Mouse (Mus musculus) kidney, postnatal 0 days (tissue): ENCODE results near the gene Apoa4. TPM values are rescaled to one million over a fixed set of nuclear protein-coding genes. Genes with fewer than 3 reads are reported as not detected.

ENCODE experiments used
- ATAC-seq: fragments of 200-750 bp; cut with Nextera tagmentation; replicated peaks from 2 replicates; pipeline ENCODE4 v1.8.0; 2017; ENCODE audit warnings: low read depth, moderate number of reproducible peaks, moderate TSS enrichment, moderate library complexity; ENCODE audit not compliant: low FRiP score
- DNase-seq: peaks from one replicate; pipeline ENCODE4 v3.0.0-alpha.2; 2016; ENCODE audit warnings: low spot score
- H3K27ac ChIP-seq: fragments of 300-500 bp; sonication (generic); 2 replicates; pipeline ENCODE4 v1.5.1; 2014; ENCODE audit warnings: mild to moderate bottlenecking
- H3K27me3 ChIP-seq: fragments of 300-500 bp; sonication (generic); 2 replicates; pipeline ENCODE4 v1.6.1; 2014; ENCODE audit warnings: low read length, mixed read lengths; ENCODE audit not compliant: insufficient read depth
- H3K36me3 ChIP-seq: fragments of 300-500 bp; sonication (generic); 2 replicates; pipeline ENCODE4 v1.6.1; 2014; ENCODE audit warnings: low read length, mixed read lengths; ENCODE audit not compliant: insufficient read depth
- H3K4me1 ChIP-seq: fragments of 300-500 bp; sonication (generic); replicated peaks from 2 replicates; pipeline ENCODE4 v1.6.1; 2014; ENCODE audit warnings: antibody characterized with exemption, low read length, mixed read lengths; ENCODE audit not compliant: insufficient read depth
- H3K4me2 ChIP-seq: fragments of 300-500 bp; sonication (generic); 2 replicates; pipeline ENCODE4 v1.6.1; 2014; ENCODE audit warnings: mild to moderate bottlenecking, low read length, moderate library complexity, mixed read lengths
- H3K4me3 ChIP-seq: fragments of 300-500 bp; sonication (generic); replicated peaks from 2 replicates; pipeline ENCODE4 v1.5.1; 2014; ENCODE audit warnings: low read depth, low read length
- H3K9ac ChIP-seq: fragments of 300-500 bp; sonication (generic); 2 replicates; pipeline ENCODE4 v1.6.1; 2014; ENCODE audit warnings: low read depth, low read length
- H3K9me3 ChIP-seq: fragments of 300-500 bp; sonication (generic); replicated peaks from 2 replicates; pipeline ENCODE4 v1.6.1; 2016; ENCODE audit warnings: low read length, inconsistent platforms, mixed read lengths
- CTCF ChIP-seq: IDR thresholded peaks from 2 replicates; pipeline ENCODE4 v1.5.1; 2016; ENCODE audit warnings: antibody characterized with exemption, low read depth, mild to moderate bottlenecking, moderate library complexity
- WGBS: fragments of 180-500 bp; shearing (Covaris S2); extraction: QIAGEN DNeasy Blood & Tissue Kit; methylation state at CpG from one replicate; pipeline ENCODE4 v1.1.7; 2014; 5-methylcytosine and 5-hydroxymethylcytosine counted together
- polyA plus RNA-seq: library from polyadenylated mRNA; unstranded; fragments of >200 nt; fragmentation: Nextera tagmentation; extraction: Ambion mirVana; gene quantifications from 2 replicates; pipeline ENCODE4 v1.2.1, GENCODE M21; 2015

The Apoa4 gene
- polyA plus RNA-seq, 1 experiment from 2014 or later, result 1.9 TPM

DNA sequence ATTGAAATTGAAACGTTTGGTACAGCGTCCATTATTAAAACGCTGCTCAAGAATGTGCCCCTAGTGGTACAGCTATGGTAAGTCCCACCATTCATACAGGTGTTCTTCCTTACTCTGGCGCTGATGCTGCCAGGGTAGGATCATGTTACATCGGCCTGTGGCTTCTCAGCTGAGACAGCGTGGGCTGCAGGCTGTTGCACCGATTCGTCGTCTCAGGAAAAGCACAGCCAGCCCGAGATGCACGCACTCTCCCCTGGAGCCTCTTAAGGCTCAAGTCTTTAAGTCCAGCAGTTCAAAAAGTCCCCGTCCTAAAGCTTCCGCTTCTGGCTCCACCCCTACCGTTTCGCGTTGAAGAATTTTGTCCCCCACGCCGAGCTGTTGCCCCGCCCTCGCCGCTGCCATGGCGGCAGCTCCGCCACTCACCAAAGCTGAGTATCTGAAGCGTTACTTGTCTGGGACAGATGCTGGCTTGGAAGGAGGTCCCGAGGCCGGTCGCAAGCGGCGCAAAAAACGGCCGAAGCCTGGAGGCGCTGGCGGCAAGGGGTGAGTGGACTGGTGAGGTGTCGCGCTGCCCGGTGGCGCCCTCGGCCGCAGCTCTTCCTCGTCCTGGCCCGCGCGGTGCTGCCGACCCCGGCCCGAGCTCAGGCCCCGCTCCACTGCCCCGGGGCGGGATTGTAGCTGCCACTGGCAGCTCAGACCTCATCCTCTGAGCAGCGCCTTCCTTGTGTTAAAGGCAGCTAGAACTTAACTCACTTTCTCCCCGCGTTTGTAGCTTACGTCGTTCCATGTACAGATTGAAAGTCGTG, 42.3 kb downstream of the Apoa4 start, which contains the start of gene Bud13:
Bud13 (plus strand) TSS at position 378 of the 806 bp plus-strand sequence.
- ATAC-seq (peak; percentile 92), DNase-seq (peak; percentile 97)
- H3K36me3 ChIP-seq, result peaks cover 34% of the 10 kb centered on the region; the same call in 1 of the 2 replicates
- H3K4me1 ChIP-seq, result peaks cover 6% of the 10 kb centered on the region
- H3K4me3 ChIP-seq, result peak within 1 kb of the TSS; percentile 84
- no peaks in the 10 kb centered on the region for H3K27me3 ChIP-seq
- peak within 1 kb of the TSS; percentile 63 for H3K4me2 ChIP-seq
- TF ChIP-seq CTCF, result peak; percentile 72
- under 1% methylated on average over 55 of the region's 55 CpGs for WGBS
- no peaks in the 10 kb centered on the region for H3K9me3 ChIP-seq
- H3K9ac ChIP-seq, result peak within 1 kb of the TSS; percentile 80
- peak within 1 kb of the TSS; percentile 89 for H3K27ac ChIP-seq

Other genes starting within 250 kb of the Apoa4 start
- 113 and 127 TPM in 2 replicates for gene Pafah1b2, start 228.0 kb upstream of the Apoa4 start, polyA plus RNA-seq
- gene Sik3, start 227.9 kb upstream of the Apoa4 start, polyA plus RNA-seq, result 12.5 and 12.7 TPM in 2 replicates
- 5.5 and 6.7 TPM in 2 replicates for gene Apoa1, start 12.1 kb upstream of the Apoa4 start, polyA plus RNA-seq
- gene Apoc3, start 5.1 kb upstream of the Apoa4 start, polyA plus RNA-seq, result 0.87 and 2.3 TPM in 2 replicates
- gene Apoa5, start 27.9 kb downstream of the Apoa4 start, polyA plus RNA-seq, result 0.08 and 0.24 TPM in 2 replicates
- 43.3 and 46.4 TPM in 2 replicates for gene Zpr1, start 32.4 kb downstream of the Apoa4 start, polyA plus RNA-seq
- gene Bud13, start 42.3 kb downstream of the Apoa4 start, polyA plus RNA-seq, result 14.9 and 16.2 TPM in 2 replicates
- gene 4931429L15Rik, start 79.3 kb downstream of the Apoa4 start, polyA plus RNA-seq, result not detected in 2 replicates